In genomic region chr15:90237657-90238056, GRCm38 (mm10) we compare ENCODE assay signal across 8 mouse cellular contexts. TPM values are rescaled to one million over a fixed set of nuclear protein-coding genes. Genes with fewer than 3 reads are reported as not detected.
A peak's percentile ranks its signal among the peaks of the same experiment; 100 is the strongest.
DNase-seq lines count a peak whose midpoint lies in the region; ATAC-seq and TF ChIP-seq lines count a peak whose summit lies in the region.
"Had no signal": no experiment of that assay in that cellular context is flagged by ENCODE, and none has a peak within 500 bp of the region (broad histone marks: within the 10 kb centered on the region; RNA-seq: fewer than 3 reads in every experiment).

No protein-coding gene starts in this region.

- 0 out of 2 replicates have a peak, but pooled peaks have one; percentile 63 for ATAC-seq in common myeloid progenitor, adult 5-6 weeks (replicated peaks; ENCODE audit: low read depth, poor library complexity, severe bottlenecking)
- ATAC-seq in erythroblast, adult 5-6 weeks (replicated peaks; ENCODE audit: low FRiP score, poor library complexity, severe bottlenecking), result no peak

- peak; percentile 17 for DNase-seq in kidney, adult 2 months
- no peak for DNase-seq in kidney, postnatal 4 days
- DNase-seq in right cerebral cortex, adult 2 months (ENCODE audit: low spot score in 2 of 2), result peak; percentile 26 to 39
- no peak for DNase-seq in right cerebral cortex, postnatal 25 days
- peak; percentile 56 for DNase-seq in telencephalon, adult 2 months (ENCODE audit: low read depth, low spot score)

- no peaks in the 10 kb centered on the region for H3K27me3 ChIP-seq in kidney, adult 2 months (replicated peaks; ENCODE audit: control insufficient read depth, insufficient read depth, low read length)
- H3K27me3 ChIP-seq: neural tube, embryonic 13.5 days had no signal

- H3K36me3 ChIP-seq in kidney, adult 2 months (ENCODE audit: control insufficient read depth, insufficient read depth, low read length), result peaks cover 4% of the 10 kb centered on the region

- no peaks in the 10 kb centered on the region for H3K4me1 ChIP-seq in kidney, adult 2 months (ENCODE audit: control insufficient read depth, insufficient read depth, low read length)
- H3K4me1 ChIP-seq: neural tube, embryonic 13.5 days had no signal

- WGBS in kidney, adult 2 months, result 36% methylated on average over 2 of the region's 2 CpGs

- TF ChIP-seq POLR2A in kidney, adult 2 months (IDR thresholded peaks at IDR 0.05; ENCODE audit: low read depth, low read length), result no peak

- no peak overlapping the region for H3K27ac ChIP-seq in kidney, adult 2 months (ENCODE audit: insufficient read depth, low read depth, low read length)
- H3K27ac ChIP-seq: neural tube, embryonic 13.5 days had no signal

- no peak overlapping the region for H3K4me3 ChIP-seq in kidney, adult 2 months (ENCODE audit: insufficient read depth, low read depth, low read length)
- H3K4me3 ChIP-seq: neural tube, embryonic 13.5 days had no signal

- TF ChIP-seq CTCF in kidney, adult 2 months (conservative IDR thresholded peaks at IDR 0.05; ENCODE audit: insufficient read depth, insufficient read length, low read depth, low read length), result 0 out of 2 replicates have a peak, but pooled peaks have one; percentile 27

RNA-seq across cellular contexts. Expression of gene Alg10b, which starts 13.5 kb away (rescaled TPM):
- 12.4 and 12.9 TPM in 2 replicates for polyA plus RNA-seq in kidney, adult 2 months (2012; rRNA removed)
- total RNA-seq in common myeloid progenitor, adult 5-6 weeks (2017), result 39.7 and 43.1 TPM in 2 replicates
- total RNA-seq in erythroblast, adult 5-6 weeks (2015; ENCODE audit: low replicate concordance), result 8.1 and 11.3 TPM in 2 replicates
- total RNA-seq in erythroblast, adult 5-6 weeks (2017; ENCODE audit: low replicate concordance), result 6.0 and 6.7 TPM in 2 replicates

Comparison
In these comparisons a context has a peak if more than half of its experiments do, and no peak if none do; other contexts are left out.
1. DNase-seq: peak in kidney, adult 2 months (single experiment), right cerebral cortex, adult 2 months (2 of 2) and telencephalon, adult 2 months (single experiment); none in kidney, postnatal 4 days (0 of 2) and right cerebral cortex, postnatal 25 days (single experiment).